Mouse (Mus musculus): ENCODE results near the gene Epx. TPM values are rescaled to one million over a fixed set of nuclear protein-coding genes. Genes with fewer than 3 reads are reported as not detected.

Epx gene
- polyA plus RNA-seq (2012; rRNA removed), result not detected in 2 replicates

DNA sequence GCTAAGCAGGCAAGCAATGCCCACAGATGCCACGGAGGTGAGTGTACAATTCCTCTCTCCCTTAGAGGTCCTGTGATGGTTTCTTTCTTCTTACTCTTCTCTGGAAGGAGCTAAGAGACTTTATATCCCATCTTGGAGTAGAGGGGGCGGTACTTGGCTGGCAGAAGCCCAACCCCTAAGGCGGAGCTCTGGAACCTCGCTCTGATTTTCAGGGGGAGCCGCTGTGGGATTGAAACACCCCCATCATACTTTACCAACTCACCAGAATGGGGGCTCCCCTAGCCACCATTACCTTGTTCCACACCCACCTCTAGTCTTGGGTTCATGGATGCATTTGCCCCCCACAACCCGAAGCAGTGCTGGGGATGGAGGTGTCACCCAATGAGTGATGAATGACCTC, at the start of gene Epx:
Gene Epx, minus strand, starts transcription at position 101 of the 400 bp plus-strand sequence.

DNA sequence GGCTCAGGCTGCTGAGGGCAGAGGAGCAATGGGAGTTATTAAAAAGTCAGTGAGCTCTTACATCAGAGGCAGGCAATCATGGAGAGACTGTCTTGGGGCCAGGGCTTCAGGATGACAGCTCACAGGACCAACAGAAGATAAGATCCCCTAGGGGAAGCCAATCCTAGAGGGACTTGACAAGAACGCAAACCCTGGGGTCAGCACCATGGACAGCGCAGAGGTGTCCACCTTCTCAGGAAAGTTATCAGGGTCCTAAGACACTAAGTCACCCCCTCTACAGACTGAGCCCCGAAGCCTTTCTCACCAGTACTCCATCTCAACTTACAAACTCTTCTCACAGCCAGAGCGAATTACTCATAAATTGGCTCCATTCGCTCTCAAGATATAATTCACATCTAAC, 45.6 kb upstream of the Epx start, which contains the start of gene Olfr464:
Gene Olfr464, minus strand, starts transcription at position 2 of the 400 bp plus-strand sequence.

DNA sequence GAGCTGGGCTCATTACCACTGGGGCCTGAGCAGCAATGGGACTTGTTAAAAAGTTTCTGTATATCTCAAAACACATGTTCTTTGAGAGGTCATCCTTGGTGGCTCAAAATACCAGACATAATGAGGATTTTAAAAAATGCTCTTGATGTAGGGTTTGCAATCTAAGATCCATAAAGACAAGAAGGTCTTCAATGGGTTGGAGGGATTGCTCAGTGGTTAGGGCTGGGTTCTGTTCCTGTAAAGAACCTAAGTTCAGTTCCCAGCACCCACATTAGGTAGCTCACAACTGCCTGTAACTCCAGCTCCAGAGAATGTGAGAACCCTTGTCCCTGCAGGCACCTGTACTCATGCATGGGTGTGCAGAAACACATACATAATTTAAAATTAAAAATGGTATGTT, 22.0 kb upstream of the Epx start, which contains the start of gene Olfr463:
Gene Olfr463, minus strand, starts transcription at position 101 of the 400 bp plus-strand sequence.

DNA sequence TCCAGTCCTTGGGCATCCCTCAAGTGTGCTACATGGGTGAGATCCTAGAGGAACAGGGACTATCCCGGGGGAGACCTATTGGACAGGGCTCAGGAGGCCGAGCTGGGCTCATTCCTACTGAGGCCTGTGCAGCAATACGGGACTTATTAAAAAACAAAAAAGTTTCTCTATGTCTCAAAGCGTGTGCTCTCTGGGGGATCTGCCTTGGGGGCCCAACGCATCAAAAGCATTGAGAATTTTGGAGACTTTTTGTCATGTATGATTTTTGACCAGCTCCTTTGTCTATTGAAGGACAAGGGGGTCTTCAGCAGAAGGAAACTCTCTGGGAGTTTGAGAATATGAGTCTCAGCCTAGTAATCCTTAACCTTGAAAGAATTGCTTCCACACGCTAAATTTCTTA, 16.8 kb upstream of the Epx start, which contains the start of gene Olfr462:
Gene Olfr462, minus strand, starts transcription at position 101 of the 400 bp plus-strand sequence.

DNA sequence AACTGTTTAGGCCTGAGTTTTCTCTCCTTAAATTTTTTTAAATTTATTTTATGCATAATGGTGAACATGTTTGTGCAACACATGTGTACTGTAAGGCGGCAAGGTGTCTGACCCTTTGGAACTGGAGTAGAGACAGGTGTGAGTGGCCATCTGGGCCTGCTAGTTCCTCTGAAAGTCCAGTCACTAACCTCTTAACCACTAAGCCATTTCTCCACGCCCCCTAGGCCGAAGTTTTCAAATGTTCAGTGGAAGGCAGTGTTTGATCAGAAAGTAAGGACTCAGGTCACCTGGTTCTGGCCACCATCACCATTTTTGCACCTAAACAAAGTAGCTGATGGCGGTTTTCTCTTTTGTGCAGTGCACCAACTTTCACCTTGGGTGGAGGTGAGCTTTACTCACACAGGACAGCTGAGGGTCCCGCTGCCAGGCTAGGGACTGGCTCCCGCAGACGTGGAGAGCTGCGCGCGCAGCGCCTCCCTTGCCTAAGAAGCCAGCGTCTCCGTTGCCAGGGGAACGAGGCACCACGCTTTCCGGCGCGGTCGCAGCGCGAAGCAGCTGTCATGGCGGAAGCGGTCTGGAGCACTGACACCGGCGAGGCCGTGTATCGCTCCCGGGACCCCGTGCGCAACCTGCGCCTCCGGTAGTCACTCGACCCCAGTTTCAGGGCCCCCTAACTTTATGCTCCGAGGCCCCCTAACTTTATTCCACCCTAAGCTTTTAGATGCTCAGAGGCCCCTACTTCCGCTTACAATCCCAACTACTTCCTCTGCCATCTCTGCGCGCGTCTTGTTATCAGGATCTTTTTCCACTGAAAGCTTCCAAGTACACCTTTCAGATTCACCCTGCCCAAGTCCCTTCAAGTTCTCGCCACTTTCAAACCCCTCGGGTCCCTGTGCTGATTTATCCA, 22.4 kb downstream of the Epx start, which contains the start of gene Mks1:
Gene Mks1, plus strand, starts transcription at position 526 of the 907 bp plus-strand sequence.

DNA sequence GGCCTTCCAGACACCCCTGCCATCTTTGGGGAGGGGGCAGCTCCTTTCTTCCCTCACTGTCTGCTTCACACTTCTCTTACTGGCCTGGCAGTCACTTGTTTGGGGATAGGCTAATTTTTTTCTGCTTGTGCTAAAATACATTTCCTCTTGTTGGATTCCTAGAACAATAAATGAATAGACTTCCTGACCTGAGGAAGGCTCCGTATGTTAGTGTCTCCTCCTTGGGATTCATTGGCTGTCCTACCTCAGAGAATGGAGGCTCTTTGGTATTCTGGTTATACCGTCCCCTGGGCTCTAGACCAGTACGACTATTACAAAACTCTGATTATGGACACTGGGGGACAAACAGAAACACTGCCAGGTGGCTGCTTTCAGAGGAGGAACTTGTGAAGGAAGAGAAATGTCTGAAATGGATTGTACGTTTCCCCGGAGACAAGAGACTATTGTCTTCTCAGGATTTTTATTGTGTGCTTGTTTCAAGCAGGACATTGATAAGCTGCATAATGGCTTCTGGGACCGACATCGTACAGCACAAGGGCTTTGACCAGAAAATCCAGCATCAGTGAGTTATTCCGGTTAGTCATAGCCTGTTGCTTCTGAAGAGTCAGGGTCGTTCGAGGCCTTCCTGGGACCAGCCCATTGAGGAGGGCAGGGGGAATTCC, 47.0 kb downstream of the Epx start, which contains the start of gene Lpo:
Gene Lpo, minus strand, starts transcription at position 51 of the 662 bp plus-strand sequence.

Other genes with a start within 250 kb of the Epx start
- gene Rnf43, start 212.8 kb downstream of the Epx start, polyA plus RNA-seq (2012; rRNA removed), result 9.4 and 10.8 TPM in 2 replicates
- gene Supt4a, start 138.0 kb downstream of the Epx start, polyA plus RNA-seq (2012; rRNA removed), result 12.7 and 14.1 TPM in 2 replicates
- gene Tspoap1, start 115.0 kb downstream of the Epx start, polyA plus RNA-seq (2012; rRNA removed), result 0.88 and 1.2 TPM in 2 replicates
- gene Mpo, start 82.0 kb downstream of the Epx start, polyA plus RNA-seq (2012; rRNA removed), result 0.12 TPM in 1 of 2 replicates, not detected in the other
- 0.03 and 0.10 TPM in 2 replicates for gene Lpo, start 47.2 kb downstream of the Epx start, polyA plus RNA-seq (2012; rRNA removed)
- 3.6 and 4.6 TPM in 2 replicates for gene Mks1, start 22.3 kb downstream of the Epx start, polyA plus RNA-seq (2012; rRNA removed)
- not detected in 2 replicates for gene Olfr462, start 16.7 kb upstream of the Epx start, polyA plus RNA-seq (2012; rRNA removed)
- gene Olfr463, start 21.9 kb upstream of the Epx start, polyA plus RNA-seq (2012; rRNA removed), result not detected in 2 replicates
- gene Olfr464, start 45.4 kb upstream of the Epx start, polyA plus RNA-seq (2012; rRNA removed), result not detected in 2 replicates
- 36.3 and 56.7 TPM in 2 replicates for gene Dynll2, start 112.0 kb upstream of the Epx start, polyA plus RNA-seq (2012; rRNA removed)
- gene Srsf1, start 171.8 kb upstream of the Epx start, polyA plus RNA-seq (2012; rRNA removed), result 42.6 and 64.7 TPM in 2 replicates
- 4.4 and 4.7 TPM in 2 replicates for gene Vezf1, start 192.7 kb upstream of the Epx start, polyA plus RNA-seq (2012; rRNA removed)
- 16.0 and 24.3 TPM in 2 replicates for gene Cuedc1, start 222.5 kb upstream of the Epx start, polyA plus RNA-seq (2012; rRNA removed)

Data from stomach, adult 2 months (tissue).